Mouse (Mus musculus): Measurements from ENCODE around the gene Emp1. TPM values are rescaled to one million over a fixed set of nuclear protein-coding genes. Genes with fewer than 3 reads are reported as not detected.

The Emp1 gene
- polyA plus RNA-seq, 1 experiment from 2014 or later = 46.2 TPM

GRCm38 (mm10) chr6:135373357-135373756, 11.0 kb downstream of the Emp1 start:
- ATAC-seq = no peak
- Histone ChIP-seq H3K27me3 (replicated peaks; ENCODE audit: control insufficient read depth, insufficient read depth, low read length) (no peaks in the 10 kb centered on the region), H3K4me2 (ENCODE audit: low read depth, low read length) (no peak overlapping the region), H3K9me3 (ENCODE audit: control insufficient read depth, low read length) (no peaks in the 10 kb centered on the region), H3K9ac (ENCODE audit: low read depth, low read length) (no peak overlapping the region), H3K36me3 (ENCODE audit: control insufficient read depth, insufficient read depth, low read length) (peaks cover 3% of the 10 kb centered on the region; the same call in 1 of the 2 replicates), H3K4me3 (ENCODE audit: low read length) (no peak overlapping the region), H3K4me1 (ENCODE audit: control insufficient read depth, insufficient read depth, low read length) (peaks cover 16% of the 10 kb centered on the region), H3K27ac (ENCODE audit: low read length) (no peak overlapping the region)
- WGBS = 88% methylated on average over 8 of the region's 8 CpGs

- ATAC-seq = no peak
- peaks cover 19% of the 10 kb centered on the region for H3K36me3 ChIP-seq (ENCODE audit: control insufficient read depth, insufficient read depth, low read length)
- H3K9me3 ChIP-seq (ENCODE audit: control insufficient read depth, low read length) = no peaks in the 10 kb centered on the region
- no peak overlapping the region for H3K9ac ChIP-seq (ENCODE audit: low read depth, low read length)
- 51% methylated on average over 5 of the region's 5 CpGs for WGBS
- peaks cover 3% of the 10 kb centered on the region; the same call in 1 of the 2 replicates for H3K4me1 ChIP-seq (ENCODE audit: control insufficient read depth, insufficient read depth, low read length)
- no peak overlapping the region for H3K27ac ChIP-seq (ENCODE audit: low read length)
- no peak overlapping the region for H3K4me3 ChIP-seq (ENCODE audit: low read length)
- H3K4me2 ChIP-seq (ENCODE audit: low read depth, low read length) = no peak overlapping the region
- H3K27me3 ChIP-seq (replicated peaks; ENCODE audit: control insufficient read depth, insufficient read depth, low read length) = no peaks in the 10 kb centered on the region
Observed at GRCm38 (mm10) chr6:135375818-135376217, 13.5 kb downstream of the Emp1 start.

- Histone ChIP-seq H3K4me1 (ENCODE audit: control insufficient read depth, insufficient read depth, low read length) (peaks cover 3% of the 10 kb centered on the region; the same call in 1 of the 2 replicates), H3K4me2 (ENCODE audit: low read depth, low read length) (no peak overlapping the region), H3K36me3 (ENCODE audit: control insufficient read depth, insufficient read depth, low read length) (peaks cover 22% of the 10 kb centered on the region), H3K27me3 (replicated peaks; ENCODE audit: control insufficient read depth, insufficient read depth, low read length) (no peaks in the 10 kb centered on the region), H3K9me3 (ENCODE audit: control insufficient read depth, low read length) (no peaks in the 10 kb centered on the region), H3K27ac (ENCODE audit: low read length) (no peak overlapping the region), H3K4me3 (ENCODE audit: low read length) (no peak overlapping the region), H3K9ac (ENCODE audit: low read depth, low read length) (no peak overlapping the region)
- WGBS = 60% methylated on average over 7 of the region's 7 CpGs
- no peak for ATAC-seq
Observed at GRCm38 (mm10) chr6:135376248-135376647, 13.9 kb downstream of the Emp1 start.

GRCm38 (mm10) chr6:135377583-135378319, 15.4 kb downstream of the Emp1 start:
- no peaks in the 10 kb centered on the region for H3K9me3 ChIP-seq (ENCODE audit: control insufficient read depth, low read length)
- WGBS = 23% methylated on average over 16 of the region's 16 CpGs
- peaks cover 26% of the 10 kb centered on the region for H3K36me3 ChIP-seq (ENCODE audit: control insufficient read depth, insufficient read depth, low read length)
- no peaks in the 10 kb centered on the region for H3K27me3 ChIP-seq (replicated peaks; ENCODE audit: control insufficient read depth, insufficient read depth, low read length)
- H3K4me3 ChIP-seq (ENCODE audit: low read length) = peak overlapping the region; percentile 24
- ATAC-seq = peak; percentile 75
- no peak overlapping the region for H3K9ac ChIP-seq (ENCODE audit: low read depth, low read length)
- 0 out of 2 replicates have a peak, but pooled peaks cover 3% of the 10 kb centered on the region for H3K4me1 ChIP-seq (ENCODE audit: control insufficient read depth, insufficient read depth, low read length)
- H3K27ac ChIP-seq (ENCODE audit: low read length) = no peak overlapping the region
- H3K4me2 ChIP-seq (ENCODE audit: low read depth, low read length) = peak overlapping the region; percentile 42

GRCm38 (mm10) chr6:135383919-135384318, 21.6 kb downstream of the Emp1 start:
- no peak for ATAC-seq
- Histone ChIP-seq H3K4me2 (ENCODE audit: low read depth, low read length) (no peak overlapping the region), H3K36me3 (ENCODE audit: control insufficient read depth, insufficient read depth, low read length) (peaks cover 19% of the 10 kb centered on the region), H3K9ac (ENCODE audit: low read depth, low read length) (no peak overlapping the region), H3K4me3 (ENCODE audit: low read length) (no peak overlapping the region), H3K9me3 (ENCODE audit: control insufficient read depth, low read length) (no peaks in the 10 kb centered on the region), H3K4me1 (ENCODE audit: control insufficient read depth, insufficient read depth, low read length) (peaks cover 17% of the 10 kb centered on the region), H3K27me3 (replicated peaks; ENCODE audit: control insufficient read depth, insufficient read depth, low read length) (no peaks in the 10 kb centered on the region), H3K27ac (ENCODE audit: low read length) (no peak overlapping the region)

GRCm38 (mm10) chr6:135385738-135386459, 23.6 kb downstream of the Emp1 start:
- ATAC-seq = peak; percentile 82
- Histone ChIP-seq H3K27ac (ENCODE audit: low read length) (peak overlapping the region; percentile 90), H3K36me3 (ENCODE audit: control insufficient read depth, insufficient read depth, low read length) (0 out of 2 replicates have a peak, but pooled peaks cover 6% of the 10 kb centered on the region), H3K27me3 (replicated peaks; ENCODE audit: control insufficient read depth, insufficient read depth, low read length) (no peaks in the 10 kb centered on the region), H3K9me3 (ENCODE audit: control insufficient read depth, low read length) (no peaks in the 10 kb centered on the region), H3K4me2 (ENCODE audit: low read depth, low read length) (0 out of 2 replicates have a peak overlapping the region, but pooled peaks have one; percentile 12), H3K4me1 (ENCODE audit: control insufficient read depth, insufficient read depth, low read length) (peaks cover 19% of the 10 kb centered on the region), H3K4me3 (ENCODE audit: low read length) (no peak overlapping the region), H3K9ac (ENCODE audit: low read depth, low read length) (peak overlapping the region; percentile 24; the same call in 1 of the 2 replicates)
- 53% methylated on average over 8 of the region's 8 CpGs for WGBS

GRCm38 (mm10) chr6:135387653-135388052, 25.3 kb downstream of the Emp1 start:
- Histone ChIP-seq H3K9me3 (ENCODE audit: control insufficient read depth, low read length) (no peaks in the 10 kb centered on the region), H3K4me1 (ENCODE audit: control insufficient read depth, insufficient read depth, low read length) (peaks cover 19% of the 10 kb centered on the region), H3K4me3 (ENCODE audit: low read length) (no peak overlapping the region), H3K9ac (ENCODE audit: low read depth, low read length) (no peak overlapping the region), H3K27ac (ENCODE audit: low read length) (peak overlapping the region; percentile 71; the same call in 1 of the 2 replicates), H3K27me3 (replicated peaks; ENCODE audit: control insufficient read depth, insufficient read depth, low read length) (no peaks in the 10 kb centered on the region), H3K4me2 (ENCODE audit: low read depth, low read length) (no peak overlapping the region), H3K36me3 (ENCODE audit: control insufficient read depth, insufficient read depth, low read length) (no peaks in the 10 kb centered on the region)
- 69% methylated on average over 1 of the region's 1 CpGs for WGBS
- no peak for ATAC-seq

- peak; percentile 72 for ATAC-seq
- Histone ChIP-seq H3K27ac (ENCODE audit: low read length) (peak overlapping the region; percentile 71), H3K9me3 (ENCODE audit: control insufficient read depth, low read length) (no peaks in the 10 kb centered on the region), H3K4me3 (ENCODE audit: low read length) (no peak overlapping the region), H3K27me3 (replicated peaks; ENCODE audit: control insufficient read depth, insufficient read depth, low read length) (no peaks in the 10 kb centered on the region), H3K4me2 (ENCODE audit: low read depth, low read length) (no peak overlapping the region), H3K9ac (ENCODE audit: low read depth, low read length) (no peak overlapping the region), H3K4me1 (ENCODE audit: control insufficient read depth, insufficient read depth, low read length) (peaks cover 19% of the 10 kb centered on the region), H3K36me3 (ENCODE audit: control insufficient read depth, insufficient read depth, low read length) (no peaks in the 10 kb centered on the region)
- 55% methylated on average over 8 of the region's 8 CpGs for WGBS
Observed at GRCm38 (mm10) chr6:135388711-135389110, 26.4 kb downstream of the Emp1 start.

- no peak for ATAC-seq
- Histone ChIP-seq H3K9ac (ENCODE audit: low read depth, low read length) (no peak overlapping the region), H3K27ac (ENCODE audit: low read length) (no peak overlapping the region), H3K27me3 (replicated peaks; ENCODE audit: control insufficient read depth, insufficient read depth, low read length) (no peaks in the 10 kb centered on the region), H3K36me3 (ENCODE audit: control insufficient read depth, insufficient read depth, low read length) (no peaks in the 10 kb centered on the region), H3K4me2 (ENCODE audit: low read depth, low read length) (no peak overlapping the region), H3K4me3 (ENCODE audit: low read length) (no peak overlapping the region), H3K4me1 (ENCODE audit: control insufficient read depth, insufficient read depth, low read length) (peaks cover 19% of the 10 kb centered on the region), H3K9me3 (ENCODE audit: control insufficient read depth, low read length) (no peaks in the 10 kb centered on the region)
- 56% methylated on average over 3 of the region's 3 CpGs for WGBS
Observed at GRCm38 (mm10) chr6:135390398-135390797, 28.1 kb downstream of the Emp1 start.
